Mouse (Mus musculus) CH12.LX (cell line): ENCODE measurements around the gene Pds5b.

Experiments used
- CHD2 ChIP-seq: IDR thresholded peaks from 2 replicates; pipeline ENCODE4 v1.6.1; 2011; ENCODE audit warnings: low read length, improper control_type of control experiment
- CTCF ChIP-seq, 2 experiments: IDR thresholded peaks in 1 of 2; conservative IDR thresholded peaks in 1 of 2; 2 replicates each; pipeline ENCODE4 v1.5.1; 2011 to 2012; ENCODE audit warnings: low read depth in 2 of 2, low read length in 2 of 2, improper control_type of control experiment in 1 of 2, inconsistent platforms in 1 of 2, mild to moderate bottlenecking in 1 of 2, moderate library complexity in 1 of 2
- EP300 ChIP-seq: IDR thresholded peaks from 2 replicates; pipeline ENCODE4 v1.6.1; 2011; ENCODE audit warnings: low read length, improper control_type of control experiment
- ETS1 ChIP-seq: conservative IDR thresholded peaks from 2 replicates; pipeline ENCODE4 v1.6.1; 2012; ENCODE audit warnings: low read depth, mild to moderate bottlenecking, inconsistent platforms, low read length, improper control_type of control experiment, moderate library complexity
- HCFC1 ChIP-seq: IDR thresholded peaks from 2 replicates; pipeline ENCODE4 v1.6.1; 2012; ENCODE audit warnings: low read depth, mild to moderate bottlenecking, inconsistent platforms, low read length, improper control_type of control experiment
- JUN ChIP-seq: IDR thresholded peaks from 2 replicates; pipeline ENCODE4 v1.6.1; 2011; ENCODE audit warnings: low read depth, mild to moderate bottlenecking, low read length, improper control_type of control experiment, moderate library complexity; ENCODE audit not compliant: insufficient read depth
- MAX ChIP-seq: IDR thresholded peaks from 2 replicates; pipeline ENCODE4 v1.6.1; 2011; ENCODE audit warnings: low read length, improper control_type of control experiment
- POLR2A ChIP-seq: IDR thresholded peaks from 2 replicates; pipeline ENCODE4 v1.6.1; 2011; ENCODE audit warnings: low read depth, mild to moderate bottlenecking, improper control_type of control experiment, low read length
- SIN3A ChIP-seq: IDR thresholded peaks from 2 replicates; pipeline ENCODE4 v1.6.1; 2012; ENCODE audit warnings: low read length, improper control_type of control experiment, inconsistent platforms
- UBTF ChIP-seq: IDR thresholded peaks from 2 replicates; pipeline ENCODE4 v1.6.1; 2012; ENCODE audit warnings: low read depth, mild to moderate bottlenecking, inconsistent platforms, low read length, improper control_type of control experiment, moderate library complexity
- USF1 ChIP-seq: IDR thresholded peaks from 2 replicates; pipeline ENCODE4 v1.6.1; 2014; ENCODE audit warnings: low read depth, mild to moderate bottlenecking, inconsistent platforms, low read length, improper control_type of control experiment
- ZMIZ1 ChIP-seq: IDR thresholded peaks from 2 replicates; pipeline ENCODE4 v1.6.1; 2012; ENCODE audit warnings: low read depth, mild to moderate bottlenecking, inconsistent platforms, low read length, improper control_type of control experiment
- ZNF384 ChIP-seq: IDR thresholded peaks from 2 replicates; pipeline ENCODE4 v1.6.1; 2012; ENCODE audit warnings: low read depth, low read length, improper control_type of control experiment, inconsistent platforms

- no peak for TF ChIP-seq ZNF384
- no peak for TF ChIP-seq ZMIZ1
- TF ChIP-seq CTCF (conservative IDR thresholded peaks at IDR 0.05 in 1 of 2, IDR thresholded peaks at IDR 0.05 in 1 of 2; ENCODE audit: low read depth in 2 of 2, low read length in 2 of 2), result no peak
- TF ChIP-seq CHD2, result no peak
- no peak for TF ChIP-seq HCFC1
- TF ChIP-seq POLR2A, result no peak
- TF ChIP-seq USF1, result no peak
- no peak for TF ChIP-seq ETS1
- no peak for TF ChIP-seq UBTF
- no peak for TF ChIP-seq EP300
- TF ChIP-seq JUN, result no peak
- no peak for TF ChIP-seq SIN3A
- no peak for TF ChIP-seq MAX
Observed at GRCm38 (mm10) chr5:150644926-150645325, 28.6 kb upstream of the Pds5b start.
